Mouse (Mus musculus) retina, postnatal 1 day (tissue): ENCODE data around the gene Cds2.
"Not testable (repeated sequence)": the region's sequence is repeated elsewhere in the genome, so short reads cannot be mapped to it uniquely, and the experiment has no call there.

Experiments
- DNase-seq: peaks from one replicate; pipeline ENCODE4 v3.0.0-alpha.2; 2012

Gene Cds2

DNA sequence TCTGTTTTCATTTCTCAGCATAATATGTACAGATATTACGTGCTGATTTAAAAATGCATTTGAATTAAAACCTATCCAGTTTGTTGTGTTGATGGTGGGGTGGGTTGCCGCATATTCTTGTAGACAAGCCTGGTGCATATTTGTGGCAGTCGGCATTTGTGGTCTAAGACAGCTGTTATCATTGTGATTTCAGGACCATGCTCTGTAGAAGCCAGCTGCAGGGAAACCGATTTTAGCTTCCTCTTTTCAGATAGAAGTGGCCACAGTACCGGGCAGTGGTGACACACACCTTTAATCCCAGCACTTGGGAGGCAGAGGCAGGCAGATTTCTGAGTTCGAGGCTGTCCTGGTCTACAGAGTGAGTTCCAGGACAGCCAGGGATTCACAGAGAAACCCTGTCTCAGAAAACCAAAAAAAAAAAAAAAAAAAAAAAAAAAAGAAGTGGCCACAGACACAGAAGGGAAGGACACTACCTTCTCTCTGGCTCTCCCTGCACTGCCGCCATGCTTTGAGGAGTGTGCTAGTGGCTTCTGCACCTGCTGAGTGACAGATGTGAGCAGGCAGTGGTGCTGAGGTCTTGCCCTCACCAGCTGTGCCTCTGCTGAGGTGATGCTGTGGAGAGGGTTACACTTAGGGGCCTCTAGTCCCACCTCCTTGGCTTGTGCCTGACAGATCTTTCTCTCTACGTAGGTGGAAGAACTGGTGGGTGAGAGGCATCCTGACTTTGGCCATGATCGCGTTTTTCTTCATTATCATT, 30.9 kb downstream of the Cds2 start:
- no peak for DNase-seq

DNA sequence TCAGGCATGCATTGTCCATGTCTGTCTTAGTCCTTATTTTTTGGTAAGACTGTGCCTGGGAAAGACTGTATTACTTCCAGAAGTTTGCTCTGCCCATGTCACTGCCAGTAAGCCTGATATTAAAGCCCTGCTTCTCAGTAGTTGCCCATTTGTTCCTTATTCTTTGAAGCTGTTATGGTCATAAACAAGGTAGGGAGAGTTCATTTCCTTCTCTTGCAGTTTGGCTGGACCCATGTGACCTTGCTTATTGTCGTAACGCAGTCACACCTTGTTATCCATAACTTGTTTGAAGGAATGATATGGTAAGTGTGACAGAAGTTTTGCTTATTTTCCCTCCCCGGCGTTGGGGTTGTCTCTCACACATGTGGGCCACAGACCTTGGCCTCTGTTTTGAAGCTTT, 35.3 kb downstream of the Cds2 start:
- DNase-seq: no peak

DNA sequence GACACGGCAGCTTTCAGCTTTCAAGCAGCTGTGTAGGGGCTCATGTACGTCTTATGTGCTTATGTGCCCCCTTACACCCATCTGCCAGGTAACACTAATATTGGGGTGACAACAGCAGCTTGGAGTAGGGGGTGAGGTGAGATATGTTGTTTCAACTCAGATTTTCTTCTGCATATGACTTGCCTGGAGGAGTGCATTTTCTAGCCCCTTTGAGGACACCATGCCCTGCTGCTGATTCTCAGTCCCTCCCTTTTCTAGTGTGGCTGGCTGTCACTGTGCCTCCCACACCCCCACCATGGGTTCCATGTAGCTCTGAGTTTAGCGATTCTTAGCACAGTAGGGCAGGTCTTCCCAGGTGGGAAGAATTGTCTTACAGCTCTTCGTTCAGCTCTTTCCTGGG, 38.5 kb downstream of the Cds2 start:
- no peak for DNase-seq

DNA sequence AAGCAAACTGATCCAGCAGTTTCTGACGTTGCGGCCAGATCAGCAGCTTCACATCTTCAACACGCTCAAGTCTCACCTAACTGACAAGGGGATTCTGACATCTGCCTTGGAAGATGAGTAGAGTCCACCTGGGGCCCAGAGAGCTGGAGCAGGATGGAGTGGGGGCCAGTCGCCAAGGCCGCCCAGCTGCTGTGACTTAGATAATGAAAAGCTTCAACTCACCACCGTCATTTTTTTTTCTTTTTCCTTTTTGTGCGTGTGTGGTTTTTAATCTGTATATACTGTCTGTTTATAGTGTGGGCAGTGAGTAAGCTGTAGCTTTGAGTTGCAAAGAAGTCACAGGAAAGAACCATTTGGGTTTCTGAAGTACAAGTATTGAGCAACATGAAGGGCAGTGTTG, 42.2 kb downstream of the Cds2 start:
- DNase-seq: no peak

DNA sequence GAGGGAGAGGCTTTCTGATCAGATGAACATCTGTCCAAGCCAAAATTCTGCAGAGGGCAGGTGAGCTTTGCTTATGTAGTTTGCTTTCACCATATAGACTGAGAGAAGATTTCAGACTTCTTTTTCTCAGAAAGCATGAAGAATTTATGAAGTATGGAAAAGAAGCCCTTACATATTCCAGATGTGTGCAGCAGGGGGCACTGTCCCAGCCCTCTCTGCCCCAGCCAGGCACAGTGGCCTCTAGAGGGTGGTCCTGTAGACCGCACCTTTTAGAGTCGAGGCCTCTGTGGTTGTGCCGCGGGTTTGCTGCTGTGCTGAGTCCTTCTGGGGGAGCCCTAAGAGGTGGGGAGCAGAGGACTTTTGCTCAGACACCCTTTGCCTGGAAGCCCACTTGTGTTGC, 43.0 kb downstream of the Cds2 start:
- no peak for DNase-seq

DNA sequence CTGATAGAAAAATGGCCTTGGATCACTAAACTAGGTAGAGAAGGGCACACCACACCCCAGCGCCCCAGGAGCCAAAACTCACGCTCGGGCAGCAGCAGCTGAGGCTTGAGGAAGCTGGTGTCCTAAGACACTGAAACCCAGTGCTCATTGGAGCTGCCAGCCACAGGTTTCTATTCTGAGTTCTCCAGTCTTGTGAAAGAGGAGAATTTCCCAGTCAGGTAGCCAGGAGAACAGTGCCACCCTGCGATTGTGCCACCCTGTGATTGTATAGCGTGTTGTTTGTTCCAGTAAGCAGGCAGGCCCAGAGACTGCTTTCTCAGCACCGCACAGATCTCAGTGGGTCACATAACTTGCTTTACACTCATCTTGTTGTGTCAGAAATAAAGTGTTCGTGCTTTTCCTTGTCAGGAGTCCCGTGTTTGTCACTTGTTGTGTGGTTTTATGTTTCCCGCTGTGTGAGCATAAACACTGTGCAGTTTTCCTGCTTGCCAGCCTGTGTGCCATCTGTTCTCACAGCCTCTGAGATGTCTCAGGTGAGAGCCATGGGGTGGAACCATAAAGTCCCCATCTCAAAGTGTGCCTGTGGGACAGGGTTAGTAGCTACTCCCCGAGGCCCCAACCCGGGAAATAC, 44.4 kb downstream of the Cds2 start:
- no peak for DNase-seq

DNA sequence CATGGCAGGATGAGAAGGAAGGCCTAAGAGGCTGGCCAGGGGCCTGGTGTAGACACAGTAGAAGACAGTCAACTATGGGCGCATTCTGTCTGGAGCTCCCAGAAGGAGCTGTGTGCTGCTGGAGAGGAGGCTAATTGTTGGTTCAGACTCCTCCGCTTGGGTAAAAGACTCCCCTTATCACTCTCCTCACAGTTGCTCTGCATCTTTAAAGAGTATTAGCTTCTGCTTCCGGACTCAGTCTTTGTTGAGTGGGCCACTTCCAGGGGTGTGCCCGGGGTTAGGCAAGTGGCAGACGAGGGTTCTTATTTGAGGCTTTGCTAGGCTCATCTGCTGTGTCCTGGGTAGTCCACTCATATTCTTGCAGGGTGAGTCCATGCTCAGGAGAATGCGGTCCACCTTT, 45.9 kb downstream of the Cds2 start:
- no peak for DNase-seq

DNA sequence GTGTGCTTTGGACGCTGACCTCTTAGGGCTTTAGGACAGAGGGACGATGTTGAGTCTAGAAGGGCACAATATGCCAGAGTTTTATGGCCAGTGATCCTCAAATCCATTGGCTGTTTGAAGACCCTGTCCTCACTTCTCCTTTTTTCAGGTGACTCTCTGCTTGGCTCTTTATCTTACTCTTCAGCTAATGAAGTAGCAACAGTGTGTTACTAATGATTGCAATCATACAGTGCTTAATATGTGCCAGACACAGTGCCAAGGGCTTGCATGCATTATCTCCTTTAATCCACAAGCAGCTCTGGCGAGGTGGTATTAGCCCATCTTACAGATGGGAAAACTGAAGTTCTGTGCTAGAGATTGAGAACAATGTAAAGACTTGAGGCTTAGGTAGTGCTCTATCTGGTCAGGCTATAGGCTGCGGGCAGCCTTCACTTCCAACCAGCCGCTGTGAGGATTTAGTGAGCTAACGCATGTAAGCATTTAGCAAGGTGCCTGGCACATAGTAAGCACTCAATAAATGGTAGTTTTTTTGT, 46.5 kb downstream of the Cds2 start:
- DNase-seq: no peak

DNA sequence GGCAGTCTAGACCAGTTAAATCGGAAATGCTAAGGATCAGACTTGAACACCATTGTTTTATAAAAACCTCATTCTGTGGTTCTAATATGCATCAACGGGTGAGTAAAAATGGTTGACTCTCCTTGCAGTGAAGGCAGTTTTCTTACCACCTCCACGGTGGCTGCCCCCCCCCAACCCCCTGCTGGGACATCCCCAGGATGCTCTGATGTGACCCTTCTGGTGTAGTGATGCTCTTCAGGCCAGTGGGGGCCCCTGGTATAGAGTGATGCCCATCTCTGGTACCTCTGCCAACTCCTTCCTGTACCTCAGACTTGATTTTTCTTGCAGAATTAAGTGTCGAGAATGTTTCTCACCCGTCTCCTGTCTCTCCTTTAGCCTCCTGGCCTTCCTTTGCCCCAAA, 49.7 kb downstream of the Cds2 start:
- no peak for DNase-seq

DNA sequence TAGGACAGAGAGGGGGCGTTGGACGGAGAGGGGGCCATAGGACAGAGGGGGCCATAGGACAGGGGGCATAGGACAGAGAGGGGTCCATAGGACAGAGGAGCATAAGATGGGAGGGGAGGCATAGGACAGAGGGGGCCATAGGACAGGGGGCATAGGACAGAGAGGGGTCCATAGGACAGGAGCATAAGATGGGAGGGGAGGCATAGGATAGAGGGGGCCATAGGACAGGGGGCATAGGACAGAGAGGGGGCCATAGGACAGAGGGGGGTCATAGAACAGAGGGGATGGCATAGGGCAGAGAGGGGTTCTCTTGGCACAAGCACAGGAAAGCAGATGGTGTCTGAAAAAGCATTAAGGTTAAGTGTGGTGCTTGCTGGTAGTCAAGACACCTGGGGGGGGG, 50.6 kb downstream of the Cds2 start:
- DNase-seq: no peak

DNA sequence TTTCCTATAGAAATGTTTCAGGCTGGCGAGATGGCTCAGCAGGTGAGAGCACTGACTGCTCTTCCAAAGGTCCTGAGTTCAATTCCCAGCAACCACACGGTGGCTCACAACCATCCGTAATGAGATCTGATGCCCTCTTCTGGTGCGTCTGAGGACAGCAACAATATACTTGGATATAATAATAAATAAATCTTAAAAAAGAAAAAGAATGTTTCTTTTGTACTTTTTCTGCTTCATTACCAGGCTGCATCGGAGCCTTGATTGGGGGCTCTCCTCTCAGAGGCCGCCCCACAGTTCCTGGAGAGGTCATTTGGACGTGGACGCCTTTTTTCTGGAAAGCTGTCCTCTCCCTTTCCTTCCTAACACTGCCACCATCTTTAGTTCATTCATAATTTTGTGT, 51.1 kb downstream of the Cds2 start:
- not testable (repeated sequence) for DNase-seq

DNA sequence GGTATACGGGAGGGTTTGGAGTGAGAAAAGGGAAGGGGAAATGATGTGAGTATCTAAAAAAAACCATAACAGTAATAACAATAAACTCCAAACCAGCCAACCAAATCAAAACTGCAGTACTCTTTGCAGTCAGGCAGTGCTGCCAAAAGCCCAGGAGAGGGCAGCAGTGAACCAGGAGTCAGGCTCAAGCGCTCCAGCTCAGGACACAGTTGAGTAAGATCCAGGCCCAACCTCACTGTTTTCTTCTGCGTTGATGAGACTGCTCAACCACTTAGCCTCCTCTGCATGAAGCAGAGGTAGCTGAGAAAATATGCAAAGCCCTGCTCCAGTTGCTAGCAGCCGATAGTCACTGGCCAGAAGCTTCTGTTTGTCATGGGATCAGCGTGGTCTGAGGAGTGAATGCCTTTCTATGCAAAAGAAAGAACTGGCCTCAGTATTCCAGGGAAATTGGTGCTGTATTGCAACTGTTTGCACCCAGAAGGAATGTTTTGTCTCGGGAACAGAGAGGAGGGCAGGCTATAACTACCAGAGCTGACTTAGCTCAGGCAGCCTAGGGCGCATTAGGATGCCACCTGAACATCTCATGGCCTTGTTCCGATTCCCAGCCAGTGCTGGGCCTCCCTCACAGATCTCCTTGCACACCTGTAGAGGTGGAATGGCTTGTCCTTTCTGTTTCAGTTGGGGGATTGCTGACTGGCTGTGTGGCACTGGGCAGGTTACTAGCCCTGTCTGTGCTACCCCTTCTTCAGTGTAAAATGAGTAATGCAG, 53.3 kb downstream of the Cds2 start:
- DNase-seq: peak; percentile 81

DNA sequence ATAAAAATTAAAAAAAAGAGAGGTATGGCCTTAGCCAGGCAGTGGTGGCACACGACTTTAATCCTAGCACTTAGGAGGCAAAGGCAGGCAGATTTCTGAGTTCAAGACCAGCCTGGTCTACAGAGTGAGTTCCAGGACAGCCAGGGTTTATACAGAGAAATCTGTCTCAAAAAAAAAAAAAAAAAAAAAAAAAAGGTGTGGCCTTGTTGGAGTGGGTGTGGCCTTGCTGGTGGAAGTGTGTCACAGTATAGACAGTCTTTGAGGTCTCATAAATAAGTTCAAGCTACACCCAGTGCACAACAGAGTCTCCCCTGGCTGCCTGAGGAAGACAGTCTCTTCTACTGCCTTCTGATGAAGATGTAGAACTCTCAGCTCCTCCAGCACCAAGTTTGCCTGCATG, 54.2 kb downstream of the Cds2 start:
- no peak for DNase-seq

DNA sequence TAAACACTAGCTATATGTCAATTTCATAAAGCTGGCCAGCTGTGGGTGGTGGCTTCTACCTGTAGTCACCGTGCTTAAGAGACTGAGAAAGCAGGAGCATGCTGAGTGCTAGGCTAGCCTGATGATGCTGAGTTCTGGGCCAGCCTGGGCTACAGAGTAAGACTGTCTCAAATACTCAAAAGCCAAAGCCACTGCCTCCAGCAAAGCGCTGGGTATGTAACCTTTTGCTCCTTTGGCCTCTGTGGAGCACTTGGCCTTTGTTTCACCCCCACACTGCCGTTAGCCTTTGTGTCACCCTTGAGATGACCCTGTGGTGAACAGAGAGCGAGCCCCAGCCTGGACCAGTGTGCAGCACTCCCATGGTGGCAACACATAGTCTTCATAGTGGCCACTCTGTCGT, 57.6 kb downstream of the Cds2 start:
- DNase-seq: no peak

DNA sequence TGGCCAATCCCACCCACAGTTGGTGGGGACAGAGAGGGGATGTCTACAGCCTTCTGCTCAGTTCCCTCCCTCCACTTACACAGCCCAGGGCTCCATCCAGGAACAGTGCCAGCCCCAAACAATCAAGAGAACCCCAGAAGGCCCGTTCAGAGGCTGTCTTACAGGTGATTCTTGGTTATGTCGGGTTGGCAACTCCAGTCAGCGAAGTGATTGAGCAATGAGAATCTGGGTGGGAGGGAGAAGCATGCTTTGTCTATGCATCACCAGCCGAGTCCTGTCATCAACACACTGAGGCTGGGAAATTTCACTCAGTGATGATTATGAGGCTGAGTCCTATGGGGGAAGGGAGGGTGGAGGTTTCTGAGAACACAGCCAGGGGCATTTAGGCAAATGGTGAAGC, 60.6 kb downstream of the Cds2 start:
- no peak for DNase-seq

DNA sequence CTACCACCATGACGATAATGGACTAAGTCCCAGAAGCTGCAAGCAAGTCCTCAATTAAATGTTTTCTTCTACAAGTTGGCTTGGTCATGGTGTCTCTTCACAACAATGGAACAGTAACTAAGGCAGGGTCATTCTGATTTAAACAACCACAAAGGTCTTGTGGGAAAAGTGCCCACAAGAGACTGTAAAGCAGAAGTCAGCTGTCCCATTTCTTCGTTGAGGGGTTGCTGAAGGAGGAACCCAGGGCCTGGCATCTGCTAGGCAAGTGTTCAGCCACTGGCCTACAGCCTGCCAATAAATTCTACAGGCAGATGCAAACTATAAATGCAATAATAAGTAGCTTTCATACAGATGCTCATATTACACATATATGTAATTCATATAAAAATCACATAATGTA, 74.3 kb downstream of the Cds2 start:
- DNase-seq: no peak

DNA sequence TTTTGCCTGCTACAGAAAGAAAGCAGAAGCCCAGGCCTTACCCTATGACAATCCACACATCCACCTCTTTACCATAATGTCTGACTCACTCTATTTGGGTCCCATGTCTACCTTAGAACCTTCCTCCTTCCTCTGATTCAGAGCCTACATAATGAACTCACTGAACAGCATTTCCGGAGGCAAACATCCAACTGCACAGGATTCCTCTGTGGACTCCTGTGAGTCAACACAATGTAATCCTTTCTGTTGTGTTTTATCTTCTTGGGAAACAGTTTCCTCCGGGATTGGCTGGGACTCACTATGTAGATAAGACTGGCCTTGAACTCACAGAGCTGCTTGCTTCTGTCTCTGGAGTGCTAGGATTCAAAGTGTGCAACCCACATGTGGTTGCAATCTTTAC, 77.4 kb downstream of the Cds2 start:
- no peak for DNase-seq

DNA sequence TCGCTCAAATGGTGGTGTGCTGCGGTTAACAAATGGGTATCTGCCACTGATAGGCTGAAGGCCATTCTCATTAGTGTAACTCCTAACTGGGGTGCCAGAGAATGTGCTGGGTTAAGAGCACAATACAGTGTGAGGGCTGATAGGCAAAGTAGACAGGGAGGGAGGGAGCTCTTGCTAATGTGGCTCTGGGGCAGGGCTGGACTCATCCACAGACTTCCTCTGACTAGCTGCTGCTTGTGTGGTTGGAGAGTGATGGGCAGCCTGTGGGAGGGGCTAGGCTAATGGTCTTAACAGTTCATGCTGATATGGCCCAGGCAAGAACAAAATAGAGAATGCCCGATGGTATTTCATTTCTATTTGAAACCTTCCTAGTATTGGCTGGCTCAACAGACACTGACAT, 78.3 kb downstream of the Cds2 start:
- DNase-seq: no peak

DNA sequence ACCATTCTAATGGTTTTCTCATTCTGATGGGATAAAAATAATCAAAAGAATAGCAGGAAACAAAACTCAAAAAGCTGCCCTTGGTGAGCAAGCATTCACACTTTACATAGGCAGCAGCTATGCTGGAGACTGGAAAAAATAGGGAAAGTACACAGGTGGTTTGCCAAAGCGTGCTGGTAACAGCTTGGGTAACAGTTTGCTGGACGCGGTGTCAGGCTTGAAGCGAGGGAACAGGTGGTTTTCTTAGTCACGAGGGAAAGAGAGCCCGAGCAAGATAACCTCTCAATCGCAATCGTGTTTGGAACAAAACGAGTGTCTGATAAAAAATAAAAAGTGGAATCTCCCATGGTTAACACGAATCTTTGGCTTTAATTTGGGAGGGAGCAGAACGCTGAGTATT, 80.9 kb downstream of the Cds2 start:
- DNase-seq: no peak
